Mouse (Mus musculus): ENCODE results near the gene AI464131.
A peak's percentile ranks its signal among the peaks of the same experiment; 100 is the strongest.

The AI464131 gene

GRCm38 (mm10) chr4:41502986-41503412, at the start of gene AI464131:
AI464131 (minus strand) TSS chr4:41503076.
- peak; percentile 95 to 99 for DNase-seq (ENCODE audit: low spot score in 2 of 2)

GRCm38 (mm10) chr4:41552529-41552928, 49.7 kb upstream of the AI464131 start:
- peak; percentile 59 to 67 for DNase-seq (ENCODE audit: low spot score in 2 of 2)

DNA sequence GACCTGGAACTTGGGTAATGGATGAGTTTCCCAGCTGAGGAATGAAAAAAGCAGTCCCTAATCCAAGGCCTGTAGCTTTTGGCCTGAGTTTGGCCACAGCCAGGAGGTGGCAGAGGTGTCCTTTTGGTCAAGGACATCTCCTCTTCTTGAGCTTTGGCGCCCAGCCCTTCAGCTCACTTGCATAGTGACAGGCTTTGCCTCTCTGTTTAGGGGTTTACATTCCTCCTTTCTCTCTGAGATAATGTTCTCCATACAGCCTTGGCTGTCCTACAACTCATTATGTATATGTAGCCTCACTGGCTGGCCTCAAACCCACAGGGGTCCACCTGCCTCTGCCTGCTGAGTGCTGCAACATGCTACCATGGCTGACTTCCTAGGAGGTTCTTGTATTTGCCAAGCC, 44.2 kb upstream of the AI464131 start:
- no peak for DNase-seq (ENCODE audit: low spot score in 2 of 2)

GRCm38 (mm10) chr4:41545985-41546384, 43.1 kb upstream of the AI464131 start:
- peak in 1 of 2 experiments; percentile 13 for DNase-seq (ENCODE audit: low spot score in 2 of 2)

DNA sequence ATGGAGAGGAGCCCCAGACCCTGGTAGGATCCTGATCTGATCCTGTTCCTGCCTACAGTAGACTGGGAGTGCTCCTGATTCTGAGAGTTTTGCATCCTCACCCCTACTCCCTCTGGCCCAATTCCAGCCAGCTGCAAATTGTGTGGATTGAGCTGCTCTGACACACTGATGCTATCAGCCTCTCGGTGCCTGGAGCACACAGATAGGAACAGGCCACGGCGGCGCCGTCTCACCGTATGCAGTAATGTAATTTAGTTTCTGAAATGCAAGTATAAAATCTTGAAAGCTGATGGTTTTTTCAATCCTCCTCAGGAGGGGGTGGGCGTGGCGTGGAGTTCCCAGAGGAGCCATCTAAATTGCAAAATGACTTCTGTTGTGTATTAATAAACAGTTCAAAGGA, 39.3 kb upstream of the AI464131 start:
- DNase-seq (ENCODE audit: low spot score in 2 of 2), result no peak

DNA sequence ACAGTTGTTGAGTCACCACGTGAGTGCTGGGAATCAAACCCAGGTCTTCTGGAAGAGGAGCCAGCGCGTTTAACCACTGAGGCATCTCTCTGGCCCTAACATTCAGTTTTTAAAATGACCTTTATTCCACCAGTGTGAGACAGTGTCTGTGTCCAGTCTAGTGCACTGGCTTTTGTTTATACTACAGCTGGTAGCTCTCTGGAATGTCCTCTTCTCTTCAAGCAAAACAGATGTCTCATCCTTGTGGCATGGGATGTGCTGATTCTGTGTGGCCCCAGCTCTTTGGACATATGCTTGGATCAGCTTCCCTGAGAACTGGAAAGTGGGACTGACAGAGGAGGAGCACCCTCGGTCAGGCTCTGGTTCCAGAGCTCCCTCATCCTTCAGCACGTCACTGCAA, 32.0 kb upstream of the AI464131 start:
- no peak for DNase-seq (ENCODE audit: low spot score in 2 of 2)

DNA sequence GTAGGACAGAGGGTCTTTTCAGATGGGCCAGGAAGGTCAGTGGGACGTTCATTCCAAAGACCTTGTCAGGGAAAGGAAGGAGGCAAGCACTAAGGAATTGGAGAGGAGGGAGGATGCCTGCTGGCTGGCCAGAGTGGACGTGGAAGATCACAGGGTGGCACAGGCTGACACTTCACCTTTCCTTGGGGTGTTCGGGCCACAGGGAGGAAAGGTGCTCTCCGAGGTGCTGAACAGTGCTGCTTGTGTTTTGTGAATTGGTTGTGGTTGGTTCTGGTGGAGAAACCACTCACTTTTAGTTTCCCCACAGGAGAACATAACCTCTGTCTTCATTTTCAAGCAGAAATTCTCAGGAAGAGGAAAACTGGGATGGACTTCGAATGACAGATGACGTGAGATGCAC, 29.5 kb upstream of the AI464131 start:
- DNase-seq (ENCODE audit: low spot score in 2 of 2), result no peak

- no peak for DNase-seq (ENCODE audit: low spot score in 2 of 2)
These were observed 25.1 kb upstream of the AI464131 start for GRCm38 (mm10) chr4:41527996-41528395.

- no peak for DNase-seq (ENCODE audit: low spot score in 2 of 2)
These were observed 24.2 kb upstream of the AI464131 start for GRCm38 (mm10) chr4:41527076-41527475.

GRCm38 (mm10) chr4:41526553-41526952, 23.7 kb upstream of the AI464131 start:
- no peak for DNase-seq (ENCODE audit: low spot score in 2 of 2)

- no peak for DNase-seq (ENCODE audit: low spot score in 2 of 2)
These were observed 22.0 kb upstream of the AI464131 start for GRCm38 (mm10) chr4:41524829-41525228.

GRCm38 (mm10) chr4:41523839-41524238, 21.0 kb upstream of the AI464131 start:
- no peak for DNase-seq (ENCODE audit: low spot score in 2 of 2)

- peak in 1 of 2 experiments; percentile 19 for DNase-seq (ENCODE audit: low spot score in 2 of 2)
These were observed 19.9 kb upstream of the AI464131 start for GRCm38 (mm10) chr4:41522788-41523187.

- no peak for DNase-seq (ENCODE audit: low spot score in 2 of 2)
These were observed 19.3 kb upstream of the AI464131 start for GRCm38 (mm10) chr4:41522136-41522535.

DNA sequence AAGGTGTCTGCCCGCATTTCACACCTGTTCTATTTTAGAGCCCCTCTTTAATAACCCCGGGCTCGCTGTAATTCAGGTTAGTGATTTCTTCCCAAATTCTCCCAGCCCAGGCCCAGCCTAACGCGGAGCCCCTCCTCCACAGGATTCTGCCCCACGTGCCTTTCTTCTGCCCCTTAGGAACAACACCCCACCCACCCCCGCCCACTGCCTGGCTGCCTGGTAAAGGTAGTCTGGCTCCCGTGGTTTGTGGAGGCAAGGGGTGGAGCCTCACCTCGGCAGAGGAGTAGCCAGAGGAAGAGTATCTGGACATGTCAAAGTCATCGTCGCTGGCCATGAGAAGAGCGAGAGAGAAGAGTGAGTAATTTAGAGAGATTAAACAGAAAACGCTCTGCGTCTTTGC, 17.8 kb upstream of the AI464131 start:
- no peak for DNase-seq (ENCODE audit: low spot score in 2 of 2)

GRCm38 (mm10) chr4:41519195-41519594, 16.3 kb upstream of the AI464131 start:
- DNase-seq (ENCODE audit: low spot score in 2 of 2), result no peak

DNA sequence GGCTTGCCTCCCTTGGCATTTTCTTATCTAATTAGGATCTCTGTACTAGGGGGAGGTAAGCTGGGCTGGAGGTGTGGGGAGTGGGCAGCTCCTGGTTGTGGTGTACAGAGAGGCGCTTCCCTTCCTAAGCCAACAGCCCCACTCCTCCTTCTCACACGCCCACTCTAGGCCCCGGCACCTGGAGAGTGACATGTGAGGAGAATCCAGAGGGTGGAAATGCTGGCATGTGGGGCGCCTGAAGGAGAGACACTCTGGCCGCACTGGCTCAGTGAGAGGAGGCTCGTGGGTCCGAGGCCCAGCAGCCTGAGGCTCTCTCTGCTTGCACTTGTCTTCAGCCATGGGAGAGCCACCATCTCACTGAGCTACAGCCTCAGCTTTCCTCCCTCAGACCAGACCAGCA, 15.5 kb upstream of the AI464131 start:
- no peak for DNase-seq (ENCODE audit: low spot score in 2 of 2)

DNA sequence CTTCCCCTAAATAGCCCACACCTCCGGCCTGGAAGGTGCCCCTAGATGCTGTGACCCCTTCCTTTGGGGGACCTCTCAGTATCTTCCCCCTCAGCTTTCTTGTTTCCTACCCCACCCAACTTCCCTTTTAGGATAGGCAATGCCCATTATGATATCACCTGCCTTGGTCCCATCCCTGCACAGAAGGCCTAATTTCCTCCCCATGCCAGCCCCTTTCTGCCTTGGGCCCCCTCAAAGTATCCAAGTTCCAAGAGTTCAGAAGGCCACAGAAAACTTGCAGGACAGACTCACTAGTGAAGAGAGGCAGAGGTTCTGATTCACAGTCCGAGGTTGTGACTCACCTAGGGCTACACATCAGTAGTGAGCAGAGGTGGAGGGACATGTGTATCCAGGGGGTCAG, 14.4 kb upstream of the AI464131 start, which contains the start of gene 1110017D15Rik:
TSS of gene 1110017D15Rik (minus strand) at position 101 of the 400 bp plus-strand sequence.
- DNase-seq (ENCODE audit: low spot score in 2 of 2), result no peak

DNA sequence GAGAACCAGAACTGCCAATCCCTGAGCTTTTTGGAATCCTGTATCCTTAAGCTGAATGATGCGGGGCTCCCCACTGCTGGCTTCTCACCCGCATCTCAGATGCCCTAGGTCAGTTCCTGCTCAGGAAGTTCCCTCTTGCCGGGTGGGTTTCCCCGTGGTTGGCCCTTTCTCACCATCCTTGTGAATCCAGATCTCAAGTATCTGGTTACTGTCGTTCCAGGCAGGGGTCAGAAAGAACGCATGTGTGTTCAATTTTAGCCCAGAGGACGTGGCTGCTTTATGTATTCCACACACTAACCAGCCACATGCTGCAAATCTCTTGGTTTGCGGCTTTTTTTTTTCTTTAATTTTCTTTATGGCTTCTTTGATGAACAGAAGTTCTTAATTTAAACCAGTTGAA, 10.8 kb upstream of the AI464131 start:
- DNase-seq (ENCODE audit: low spot score in 2 of 2), result no peak

DNA sequence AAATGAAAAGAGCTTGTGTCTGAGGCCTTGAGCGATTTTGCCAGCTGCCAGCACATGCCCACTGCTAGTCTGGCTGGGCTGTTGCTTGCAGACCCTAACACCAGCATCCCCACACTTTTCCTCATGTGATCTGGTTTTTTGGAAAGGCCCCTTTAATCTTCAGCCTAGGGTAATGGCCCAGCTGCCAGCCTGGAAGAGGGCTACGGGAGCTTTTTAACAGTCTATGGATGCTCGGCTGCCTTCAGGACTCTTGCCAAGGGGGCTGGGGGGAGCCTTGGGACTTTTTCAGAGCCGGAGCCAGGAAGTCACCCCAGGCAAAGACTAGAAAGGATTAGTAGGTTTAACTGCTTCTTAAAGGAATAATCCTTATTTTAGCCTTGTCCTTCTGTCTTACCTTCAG, 10.4 kb upstream of the AI464131 start:
- DNase-seq (ENCODE audit: low spot score in 2 of 2), result no peak

- DNase-seq (ENCODE audit: low spot score in 2 of 2), result no peak
These were observed 5.1 kb upstream of the AI464131 start for GRCm38 (mm10) chr4:41507998-41508397.

- DNase-seq (ENCODE audit: low spot score in 2 of 2), result no peak
These were observed 4.5 kb upstream of the AI464131 start for GRCm38 (mm10) chr4:41507326-41507924.

DNA sequence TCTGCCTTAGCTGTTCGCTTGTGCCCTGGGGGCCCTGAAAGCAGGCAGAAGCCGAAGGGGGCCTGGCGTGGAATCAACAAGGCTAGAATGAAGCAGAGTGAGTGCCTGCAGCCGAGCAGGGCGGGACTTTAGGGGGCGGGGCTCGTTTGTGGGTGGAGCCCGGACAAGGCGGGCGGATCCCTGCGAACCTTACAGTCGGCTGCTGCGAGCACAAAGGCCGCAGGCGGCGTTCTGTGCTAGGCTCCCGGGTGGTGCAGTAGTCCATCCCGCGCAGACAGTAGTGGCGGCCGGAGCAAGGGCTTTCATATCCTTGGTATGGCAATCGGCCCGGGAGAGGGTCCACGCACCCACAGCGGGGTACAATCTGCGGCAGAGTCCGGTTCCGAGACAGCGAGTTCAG, 4.0 kb upstream of the AI464131 start:
- peak; percentile 85 to 89 for DNase-seq (ENCODE audit: low spot score in 2 of 2)

GRCm38 (mm10) chr4:41506156-41506555, 3.3 kb upstream of the AI464131 start:
- peak in 1 of 2 experiments; percentile 44 for DNase-seq (ENCODE audit: low spot score in 2 of 2)
